Mouse (Mus musculus) ZHBTc4 (cell line): ENCODE data around the gene Tdrd12.

ENCODE experiments used
- DNase-seq: peaks from one replicate; pipeline ENCODE4 v3.0.0-alpha.2; 2011; ENCODE audit warnings: low read depth, low spot score

Gene Tdrd12

DNA sequence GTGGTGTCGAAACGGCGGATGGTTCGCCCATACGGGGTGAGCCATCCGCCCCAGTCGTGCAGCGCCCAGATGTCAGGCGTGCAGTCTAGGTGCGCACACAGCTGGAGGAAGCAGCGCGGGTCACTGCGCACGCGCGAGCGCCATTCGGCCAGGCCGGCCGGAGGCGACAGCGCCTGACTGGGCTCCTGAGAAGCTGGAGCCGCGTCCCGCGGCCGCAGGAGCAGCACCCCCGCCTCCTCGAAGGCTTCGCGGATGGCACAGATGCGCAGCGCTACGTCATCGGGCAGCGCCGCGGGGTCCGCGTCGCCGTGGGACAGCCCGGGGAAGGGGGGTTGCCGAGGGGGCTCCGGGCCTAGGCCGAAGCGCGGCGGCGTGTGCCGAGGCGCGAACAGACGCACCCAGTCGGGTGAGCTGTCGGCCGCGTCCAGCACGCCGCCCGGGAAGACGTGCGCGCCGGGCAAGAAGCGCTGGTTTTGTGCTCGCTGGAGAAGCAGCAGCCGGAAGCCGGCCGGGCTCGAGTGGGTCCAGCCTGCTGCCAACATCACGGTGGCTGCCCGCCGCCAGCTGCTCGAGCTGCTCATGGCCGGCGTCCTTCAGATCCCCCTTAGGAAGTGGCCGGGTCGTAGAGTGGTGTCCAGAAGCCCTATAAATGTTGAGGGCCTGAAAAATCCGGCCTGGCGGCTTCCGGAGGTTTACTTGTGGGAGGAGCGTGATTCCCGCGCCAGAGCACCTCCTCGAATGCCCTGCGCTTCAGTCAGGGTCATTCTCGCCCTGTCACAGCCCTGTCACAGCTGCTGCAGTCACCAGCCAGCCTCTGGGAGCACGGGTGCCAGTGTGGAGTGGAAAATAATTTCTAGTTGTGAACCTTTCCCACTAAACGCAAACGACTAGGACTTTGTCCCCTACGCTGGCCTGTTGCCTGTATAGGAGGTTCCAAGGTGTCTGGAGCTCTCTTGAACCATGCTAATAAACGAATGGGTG is 18.0 kb upstream of the Tdrd12 start:
- DNase-seq, result peak; percentile 98

DNA sequence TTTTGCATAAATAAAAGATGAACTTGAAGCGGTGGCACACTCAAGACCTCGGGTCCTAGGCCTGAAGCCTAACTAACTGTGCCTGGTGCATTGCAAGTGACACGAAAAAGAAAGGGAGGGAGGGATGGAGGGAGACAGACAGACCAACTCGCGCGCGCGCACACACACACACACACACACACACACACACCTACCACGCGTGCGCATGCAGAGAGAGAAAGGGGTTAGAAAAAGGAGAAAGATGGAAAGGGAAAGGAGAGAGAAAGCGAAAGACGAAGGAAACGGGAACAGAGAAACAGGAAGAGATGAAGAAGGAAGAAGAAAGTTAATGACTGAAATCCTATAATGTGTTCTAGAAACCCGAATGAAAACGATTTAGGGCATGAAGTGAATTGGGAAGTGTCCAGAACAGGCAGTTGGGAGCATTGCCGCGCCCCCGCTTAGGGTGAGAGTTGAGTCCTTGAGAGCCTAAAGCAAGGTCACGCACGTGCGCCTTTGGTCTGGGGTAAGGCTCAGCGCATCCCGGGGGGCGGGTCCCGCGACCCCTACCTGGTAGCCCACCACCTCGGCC is 17.1 kb upstream of the Tdrd12 start:
- peak; percentile 61 for DNase-seq

DNA sequence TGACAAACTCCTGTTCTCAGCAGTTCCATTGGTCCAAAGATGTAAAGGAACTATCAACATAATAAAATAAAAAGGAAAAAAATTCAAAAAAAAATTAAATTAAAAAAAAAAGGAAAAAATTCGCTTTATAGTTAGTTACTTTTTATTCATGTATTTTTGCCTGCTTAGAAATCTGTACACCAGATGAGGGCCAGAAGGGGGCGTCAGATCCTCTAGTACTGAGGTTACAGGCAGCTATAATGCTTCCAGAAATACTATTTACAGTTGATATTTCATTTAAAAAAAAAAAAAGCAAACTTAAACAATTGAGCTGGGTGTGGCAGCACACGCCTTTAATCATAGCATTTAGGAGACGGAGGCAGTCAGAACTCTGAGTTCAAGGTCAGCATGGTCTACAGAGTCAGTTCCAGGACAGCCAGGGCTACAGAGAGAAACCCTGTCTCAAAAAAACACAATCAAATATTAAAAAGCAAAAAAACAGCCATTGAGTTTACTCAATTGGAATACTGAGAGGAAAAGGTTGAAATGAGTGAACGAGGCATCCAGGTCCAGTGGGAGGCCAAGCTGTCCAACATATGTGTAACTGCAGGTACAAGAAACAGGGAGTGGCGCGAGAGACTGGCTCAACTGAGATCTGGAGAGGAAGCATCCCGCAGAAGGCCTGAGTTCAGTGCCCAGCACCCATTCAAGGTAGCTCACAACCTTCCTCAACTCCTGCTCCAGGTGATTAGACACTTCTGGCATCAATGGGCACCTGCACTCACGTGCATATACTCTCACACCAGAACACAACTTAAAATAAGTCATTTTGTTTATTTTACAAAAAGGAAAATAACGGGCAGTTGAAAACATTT is 16.4 kb upstream of the Tdrd12 start:
- peak; percentile 28 for DNase-seq

DNA sequence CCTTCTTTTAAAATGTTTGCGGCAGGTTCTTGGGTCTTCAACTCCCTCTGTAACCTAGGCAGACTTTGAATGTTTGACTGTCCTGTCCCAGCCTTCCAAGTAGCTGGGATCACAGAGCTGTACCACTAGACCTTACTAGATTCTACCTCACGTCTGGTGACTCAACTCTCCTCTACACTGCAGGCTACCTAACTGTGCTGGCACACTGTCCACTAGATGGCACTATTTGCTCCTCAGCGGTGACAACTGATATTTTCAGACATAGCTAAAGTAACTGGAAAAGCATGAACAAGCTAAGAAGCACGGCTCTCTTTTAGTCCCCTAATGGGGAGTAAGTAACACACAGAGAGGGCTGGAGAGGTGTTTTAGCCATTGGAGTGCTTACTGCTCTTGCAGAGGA is 8.3 kb upstream of the Tdrd12 start:
- peak; percentile 83 for DNase-seq

DNA sequence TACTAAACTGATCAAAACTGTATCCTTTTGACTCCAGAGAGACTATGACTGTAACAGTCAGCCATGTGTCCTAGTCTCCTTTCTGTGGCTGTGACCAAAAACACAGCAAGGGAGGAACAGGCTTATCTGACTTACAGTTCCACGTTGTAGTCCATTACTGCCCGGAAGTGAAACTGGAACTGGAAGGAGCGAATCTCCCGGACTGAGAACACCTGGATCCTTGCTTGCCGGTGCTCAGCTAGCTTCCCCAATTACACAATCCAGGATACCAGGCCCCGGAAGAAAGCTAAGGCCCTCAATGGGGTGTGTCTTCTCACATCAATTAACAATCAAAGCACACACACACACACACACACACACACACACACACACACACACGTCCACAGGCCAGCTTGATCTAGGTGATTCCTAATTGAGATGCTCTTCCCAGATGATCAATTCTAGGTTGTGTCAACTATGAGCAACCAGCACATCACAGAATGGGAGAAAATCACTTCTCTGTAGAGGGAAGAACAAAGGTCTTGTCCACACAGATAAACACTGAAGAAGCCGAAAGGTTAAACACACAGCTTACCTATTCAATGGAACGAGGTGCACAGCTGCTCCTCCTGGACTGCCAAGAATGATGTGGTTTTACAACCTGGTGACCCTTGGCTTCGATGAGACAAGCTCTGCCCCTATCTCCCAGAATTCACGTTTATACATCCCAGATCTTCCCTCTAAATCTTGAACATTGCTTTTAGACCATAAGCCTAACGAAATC is 1.6 kb downstream of the Tdrd12 start:
- peak; percentile 23 for DNase-seq

DNA sequence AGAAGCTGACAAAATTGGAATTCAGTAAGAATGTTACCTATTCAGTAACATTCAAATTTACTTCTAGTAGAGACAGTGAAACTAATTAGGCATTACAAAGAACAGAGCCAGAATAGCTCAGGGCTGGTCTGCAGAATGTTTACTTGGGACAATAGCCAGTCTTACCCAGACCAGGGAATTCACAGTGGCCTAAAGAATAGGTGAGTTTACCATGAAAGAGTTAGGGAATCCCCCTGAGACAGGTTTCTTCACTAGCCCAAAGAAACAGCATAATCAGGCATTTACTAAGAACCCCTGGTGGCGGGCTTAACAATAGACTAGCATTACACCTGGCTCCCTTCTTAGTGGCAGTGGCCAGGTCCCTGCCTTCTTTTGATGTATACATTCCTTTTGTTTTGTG is 7.0 kb downstream of the Tdrd12 start:
- peak; percentile 95 for DNase-seq

DNA sequence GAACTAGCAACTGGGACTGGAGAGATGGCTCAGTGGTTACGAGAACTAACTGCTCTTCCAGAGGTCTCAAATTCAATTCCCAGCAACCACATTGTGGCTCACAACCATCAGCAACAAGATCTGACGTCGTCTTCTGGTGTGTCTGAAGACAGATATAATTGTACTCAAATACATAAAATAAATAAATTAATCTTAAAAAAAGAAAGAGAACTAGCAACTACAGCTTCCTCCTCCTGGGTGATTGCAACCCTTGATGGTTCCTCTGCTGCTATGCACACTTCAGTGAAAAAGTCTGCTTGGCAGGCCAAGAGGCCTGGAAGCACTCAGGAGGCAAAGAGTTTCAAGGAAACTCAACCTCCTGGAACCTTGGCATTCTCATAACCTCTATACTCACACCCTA is 7.5 kb downstream of the Tdrd12 start:
- DNase-seq, result peak; percentile 63

DNA sequence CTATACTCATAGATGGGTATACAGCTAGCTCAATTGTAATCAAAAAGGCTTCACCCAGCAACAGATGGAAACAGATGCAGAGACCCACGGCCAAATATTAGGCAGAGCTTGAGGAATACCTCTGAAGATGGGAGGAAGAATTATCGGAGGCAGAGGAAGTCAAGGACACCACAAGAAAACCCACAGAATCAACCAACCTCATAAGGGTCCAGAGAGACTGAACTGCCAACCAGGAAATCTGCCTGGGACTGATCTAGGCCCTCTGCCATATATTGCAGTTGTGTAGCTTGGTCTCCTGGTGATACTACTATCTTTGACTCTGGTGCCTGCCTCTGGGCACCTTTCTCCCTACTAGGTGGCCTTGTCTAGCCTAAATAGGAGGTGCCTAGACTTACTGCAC is 10.8 kb downstream of the Tdrd12 start:
- no peak for DNase-seq

DNA sequence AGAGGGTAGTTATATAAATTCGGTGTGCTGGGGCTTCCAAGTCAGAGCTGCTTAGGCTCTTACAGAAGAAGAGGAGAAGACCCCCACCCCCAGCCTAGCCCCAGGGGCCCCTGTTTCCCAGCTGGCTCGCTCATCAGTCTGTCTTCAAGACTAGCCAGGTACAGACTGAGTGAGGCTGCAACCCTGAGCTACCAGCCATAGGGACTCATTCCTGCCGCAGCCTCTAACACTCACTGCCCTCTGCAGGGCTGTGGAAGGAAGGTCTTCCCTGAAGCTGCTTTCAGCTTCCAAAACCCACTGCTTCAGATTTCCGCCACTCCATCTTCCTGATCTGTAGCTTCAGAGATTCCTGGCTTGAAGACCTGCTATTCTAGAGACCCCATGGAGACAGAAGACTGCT is 35.5 kb downstream of the Tdrd12 start:
- peak; percentile 54 for DNase-seq

DNA sequence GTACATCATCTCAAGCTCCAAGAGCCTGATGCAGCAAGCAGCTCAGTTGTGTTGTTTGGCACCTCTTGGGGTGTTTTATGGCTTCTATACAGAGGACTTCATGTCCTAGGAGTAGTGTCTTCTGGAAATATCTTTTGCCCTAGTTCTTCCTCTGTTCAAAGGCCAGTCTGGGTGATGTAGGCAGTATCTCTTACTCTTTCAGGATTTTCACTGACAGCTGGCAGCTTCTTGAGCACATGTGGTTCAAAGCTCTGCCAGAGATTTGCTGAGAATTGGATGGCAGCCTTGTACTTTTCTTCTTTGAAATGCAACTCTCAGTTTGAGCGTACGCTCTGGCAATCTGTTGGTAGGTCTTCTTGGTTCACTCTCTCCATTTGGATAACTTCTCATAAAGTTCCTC is 40.0 kb downstream of the Tdrd12 start:
- no peak for DNase-seq

DNA sequence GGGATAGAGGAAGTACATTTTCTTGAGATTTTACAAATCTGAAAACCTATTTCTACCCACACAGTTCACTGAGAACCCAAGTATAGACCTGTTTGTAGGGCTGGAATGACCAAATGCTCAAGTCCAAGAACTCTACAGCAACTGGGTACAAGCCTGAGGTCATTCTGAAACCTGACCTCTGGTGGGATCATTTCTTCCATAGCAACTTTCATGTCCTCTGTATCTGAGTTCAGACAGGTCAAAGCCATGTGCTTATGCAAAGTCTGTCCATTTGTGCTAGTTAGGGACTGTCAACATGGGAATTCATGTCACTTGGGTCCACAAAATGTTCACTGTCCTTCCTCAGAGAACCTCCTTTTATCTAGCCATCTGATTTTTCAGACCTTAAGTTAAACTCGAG is 46.5 kb downstream of the Tdrd12 start:
- no peak for DNase-seq

DNA sequence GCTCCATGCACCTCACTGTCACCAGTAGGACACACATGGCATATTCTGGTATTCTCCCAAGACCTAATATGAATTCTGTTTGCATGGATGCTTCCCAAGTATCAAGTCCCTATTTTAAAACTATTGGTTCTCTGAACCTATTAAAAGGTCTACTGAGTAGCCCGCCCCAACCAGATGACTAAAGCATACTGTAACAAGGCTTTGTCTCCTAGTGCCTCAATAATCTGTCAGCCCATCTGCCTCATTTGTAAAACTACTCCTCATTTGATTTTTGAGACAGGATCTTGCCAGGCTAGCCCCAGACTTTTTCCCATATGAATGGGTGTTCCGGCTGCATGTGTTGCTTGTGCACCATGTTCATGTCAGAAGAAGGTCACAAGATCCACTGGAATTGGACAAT is 47.4 kb downstream of the Tdrd12 start:
- no peak for DNase-seq

DNA sequence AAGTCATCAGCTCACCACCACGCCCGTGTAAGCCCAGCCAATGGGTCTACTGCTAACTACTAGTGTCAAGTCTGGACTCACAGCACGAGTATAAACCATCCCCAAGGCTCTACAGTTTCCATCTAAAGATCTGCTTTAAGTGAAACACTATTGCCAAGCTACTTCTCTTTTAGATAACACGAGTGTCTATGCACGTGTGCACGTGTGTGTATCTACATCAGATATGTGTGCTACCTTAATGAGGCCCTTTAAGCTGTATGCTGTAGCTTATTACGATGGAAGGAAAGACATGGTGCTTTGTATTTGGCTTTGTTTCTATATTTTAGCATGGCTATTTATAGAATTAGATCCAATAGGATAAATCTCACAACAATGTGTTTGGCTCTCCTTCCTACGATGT is 51.0 kb downstream of the Tdrd12 start:
- no peak for DNase-seq

DNA sequence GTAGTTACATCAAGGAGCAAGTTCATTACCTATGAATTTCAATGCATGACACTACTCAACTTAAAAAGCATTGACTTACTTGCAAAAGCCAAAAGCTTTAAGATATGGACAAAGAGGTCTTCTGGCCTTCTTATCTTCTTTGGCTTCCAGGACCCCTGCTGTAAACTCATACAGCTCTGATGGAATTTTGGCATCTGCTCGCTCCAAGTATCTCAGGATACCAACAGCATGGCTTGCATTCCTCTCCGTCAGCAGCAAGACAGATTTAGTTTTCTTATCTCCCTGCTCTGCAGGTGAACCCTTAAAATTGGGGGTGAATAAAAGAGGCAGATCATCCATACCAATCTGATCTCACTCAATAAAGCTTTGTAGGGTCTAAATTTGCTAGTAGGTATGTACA is 52.4 kb downstream of the Tdrd12 start:
- DNase-seq, result no peak

DNA sequence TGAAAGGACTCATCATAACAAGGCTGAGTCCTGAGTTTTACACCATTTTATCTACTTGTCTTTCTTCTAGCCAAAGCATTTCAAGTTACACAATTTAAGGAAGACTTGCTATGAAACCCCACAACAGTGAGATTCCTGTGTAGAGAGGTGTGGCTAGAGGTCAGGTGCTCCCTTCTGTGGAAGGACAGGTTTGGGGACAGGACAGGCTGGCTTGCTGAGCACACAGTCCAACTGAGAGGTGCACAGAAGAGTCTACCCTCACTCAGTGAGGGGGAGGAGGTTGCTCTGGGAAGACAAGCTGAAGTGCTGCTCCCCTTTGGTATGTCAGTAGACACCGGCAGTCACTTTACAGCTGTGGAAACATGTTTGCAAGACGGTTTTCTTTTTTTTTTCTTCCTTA is 61.1 kb downstream of the Tdrd12 start:
- DNase-seq, result no peak

DNA sequence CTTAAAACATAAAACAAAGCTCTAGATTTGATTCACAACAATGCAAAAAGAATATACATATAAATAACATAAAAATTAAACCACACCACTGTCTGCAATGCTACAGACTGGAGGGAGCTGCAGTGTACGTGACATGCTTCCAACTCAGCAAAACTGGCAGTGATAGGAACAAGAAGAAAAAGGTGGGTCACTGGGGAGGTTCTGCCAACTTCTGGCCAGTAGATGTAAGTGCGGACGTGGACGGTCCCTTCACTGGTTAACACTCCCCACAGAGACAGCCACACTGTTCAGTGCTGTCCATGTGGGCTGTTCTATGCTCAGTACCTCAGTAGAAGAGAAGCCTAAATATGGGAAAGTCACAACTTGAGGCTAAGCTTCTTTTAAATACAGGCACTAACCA is 66.8 kb downstream of the Tdrd12 start:
- DNase-seq, result no peak

DNA sequence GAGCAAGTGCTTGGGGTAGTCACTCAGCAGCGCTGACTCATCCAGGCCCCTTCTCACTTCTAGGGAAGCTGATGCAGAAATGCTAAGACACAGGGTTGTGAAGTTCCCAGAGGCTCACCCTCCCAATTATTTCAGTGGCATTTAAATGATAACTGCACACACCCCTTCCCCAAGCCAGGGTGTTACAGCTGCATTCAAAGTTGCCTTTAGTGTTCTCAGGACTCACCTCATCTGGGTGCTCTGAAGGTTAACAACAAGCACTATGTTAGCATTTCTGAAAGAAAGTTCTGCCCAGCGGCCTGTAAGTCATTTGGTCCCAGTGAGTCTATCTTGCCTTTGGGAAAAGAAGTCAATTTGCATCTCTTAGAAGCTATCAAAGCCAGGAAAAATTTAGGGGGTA is 69.7 kb downstream of the Tdrd12 start:
- DNase-seq, result peak; percentile 83

DNA sequence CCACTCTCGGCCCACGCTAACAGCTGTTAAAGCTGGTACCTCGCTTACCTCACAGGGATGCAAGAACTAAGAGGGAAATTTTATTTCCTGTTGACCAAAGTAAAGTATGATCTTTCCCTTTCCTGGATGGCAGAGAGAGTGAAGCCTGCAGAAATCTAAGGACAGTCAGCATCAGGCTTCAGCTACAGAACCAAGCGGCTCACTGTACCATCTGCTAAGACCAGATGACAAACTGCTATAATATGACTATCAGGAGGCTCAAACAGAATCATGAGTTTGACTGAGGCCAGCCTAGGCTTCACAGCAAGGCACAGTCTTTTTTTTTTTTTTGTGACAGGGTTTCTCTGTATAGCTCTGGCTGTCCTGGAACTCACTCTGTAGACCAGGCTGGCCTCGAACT is 72.5 kb downstream of the Tdrd12 start:
- no peak for DNase-seq

DNA sequence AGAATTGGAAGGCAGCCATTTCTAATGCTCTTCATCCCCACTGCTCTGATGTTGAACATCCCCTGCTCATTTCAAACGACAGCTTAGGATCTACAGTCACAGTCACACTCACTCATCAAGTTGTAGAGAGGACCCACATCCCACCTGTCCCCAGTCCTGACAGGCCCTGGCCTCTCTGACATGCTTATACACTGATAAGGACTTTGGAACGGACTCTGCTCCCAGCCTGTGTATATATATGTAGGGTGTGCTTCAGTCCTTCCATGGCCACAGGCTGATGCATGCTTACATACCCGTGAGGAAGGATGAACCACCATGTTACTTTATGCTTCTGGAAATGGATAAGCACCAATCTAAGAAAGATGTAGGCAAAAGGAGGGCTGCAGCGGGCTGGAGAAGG is 76.6 kb downstream of the Tdrd12 start:
- DNase-seq, result no peak

DNA sequence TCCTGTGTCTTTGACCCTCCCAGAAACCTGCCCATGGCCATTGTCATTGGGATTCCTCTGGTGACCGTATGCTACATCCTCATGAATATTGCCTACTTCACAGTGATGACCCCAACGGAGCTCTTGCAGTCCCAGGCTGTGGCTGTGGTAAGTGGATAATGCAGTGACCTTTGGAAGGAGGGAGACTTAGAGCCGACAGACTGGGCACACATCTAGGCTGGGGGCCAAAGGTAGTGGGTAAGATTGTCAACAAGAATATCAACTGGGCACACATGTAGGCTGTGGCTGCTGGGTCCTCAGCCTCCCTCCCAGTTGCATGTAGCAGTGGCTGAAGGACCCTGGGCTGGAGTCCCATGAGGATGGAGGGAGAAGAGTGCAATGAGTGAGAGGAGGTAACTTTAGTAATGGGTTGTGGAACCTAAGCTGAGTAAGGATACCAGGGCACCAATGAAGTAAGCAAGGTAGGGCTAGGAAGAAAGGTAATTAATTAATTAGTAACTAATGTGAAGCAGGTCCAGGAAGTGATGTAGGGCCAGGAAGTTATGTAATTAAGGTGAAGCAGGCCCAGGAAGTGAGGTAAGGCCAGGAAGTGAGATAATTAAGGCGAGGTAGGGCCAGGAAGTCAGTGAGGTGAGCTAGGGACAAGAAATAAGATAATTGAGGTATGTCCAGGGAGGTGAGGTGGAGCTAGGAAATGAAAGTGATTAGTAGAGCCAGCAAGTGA is 81.3 kb downstream of the Tdrd12 start:
- no peak for DNase-seq

DNA sequence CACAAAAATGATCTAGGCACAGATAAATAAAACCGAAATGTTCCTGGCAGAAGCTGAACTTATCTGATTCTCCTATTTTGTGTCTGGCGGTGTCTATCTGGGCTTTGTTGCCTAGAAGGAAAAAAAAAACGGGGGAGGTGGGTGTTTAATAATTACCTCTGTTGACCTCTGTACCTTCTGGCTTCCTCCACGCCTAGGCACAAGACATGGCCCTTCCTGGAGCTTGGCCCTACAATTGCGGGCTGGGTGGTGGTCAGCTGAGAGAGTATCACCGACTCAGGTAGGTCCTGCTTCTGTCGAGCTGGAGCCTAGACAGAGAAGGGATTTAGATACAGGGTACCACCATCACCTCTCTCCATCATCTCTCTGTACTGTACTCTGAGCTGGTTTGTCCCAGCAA is 88.7 kb downstream of the Tdrd12 start:
- DNase-seq, result no peak
